Mouse (Mus musculus): ENCODE results near the gene 1700024P04Rik.
"Not testable (repeated sequence)": the region's sequence is repeated elsewhere in the genome, so short reads cannot be mapped to it uniquely, and the experiment has no call there.

GRCm38 (mm10) chr13:99001652-99002051 lies 17.3 kb upstream of the 1700024P04Rik start:
- not testable (repeated sequence) for TF ChIP-seq POLR2A (IDR thresholded peaks at IDR 0.05; ENCODE audit: borderline replicate concordance, extremely low read depth, low read depth, low read length); CTCF (IDR thresholded peaks at IDR 0.05; ENCODE audit: insufficient read depth, low read length)

Data from lung, adult 2 months (tissue).